Mouse (Mus musculus) forebrain, embryonic 10.5 days (tissue): Measurements from ENCODE around the gene Hist1h3b. TPM values are rescaled to one million over a fixed set of nuclear protein-coding genes. Genes with fewer than 3 reads are reported as not detected.
"Not testable (repeated sequence)": the region's sequence is repeated elsewhere in the genome, so short reads cannot be mapped to it uniquely, and the experiment has no call there.

ENCODE experiments used
- DNase-seq: peaks from one replicate; pipeline ENCODE4 v3.0.0-alpha.2; 2017; ENCODE audit warnings: low spot score; ENCODE audit errors: extremely low spot score
- H3K27ac ChIP-seq: fragments of 300-500 bp; sonication (generic); 2 replicates; pipeline ENCODE4 v1.5.1; 2016; ENCODE audit warnings: mild to moderate bottlenecking
- H3K27me3 ChIP-seq: fragments of 300-500 bp; sonication (generic); 2 replicates; pipeline ENCODE4 v1.6.1; 2016; ENCODE audit warnings: mild to moderate bottlenecking; ENCODE audit not compliant: poor library complexity, severe bottlenecking
- H3K36me3 ChIP-seq: fragments of 300-500 bp; sonication (generic); replicated peaks from 2 replicates; pipeline ENCODE4 v1.6.1; 2016; ENCODE audit warnings: mild to moderate bottlenecking, moderate library complexity
- H3K4me1 ChIP-seq: fragments of 300-500 bp; sonication (generic); 2 replicates; pipeline ENCODE4 v1.6.1; 2016
- H3K4me3 ChIP-seq: fragments of 300-500 bp; sonication (generic); 2 replicates; pipeline ENCODE4 v1.5.1; 2016; ENCODE audit warnings: mild to moderate bottlenecking, moderate library complexity
- H3K9me3 ChIP-seq: fragments of 300-500 bp; sonication (generic); 2 replicates; pipeline ENCODE4 v1.6.1; 2016; ENCODE audit warnings: mild to moderate bottlenecking, moderate library complexity
- WGBS: fragments of 180-500 bp; shearing (Covaris S2); methylation state at CpG from one replicate; pipeline ENCODE4 v1.1.7; 2016; 5-methylcytosine and 5-hydroxymethylcytosine counted together
- polyA plus RNA-seq: library from polyadenylated mRNA; unstranded; fragments of >200 nt; fragmentation: Nextera tagmentation; extraction: Ambion mirVana; gene quantifications from 2 replicates; pipeline ENCODE4 v1.2.1, GENCODE M21; 2016

Hist1h3b gene
- polyA plus RNA-seq, 1 experiment from 2014 or later = 9.1 TPM

DNA sequence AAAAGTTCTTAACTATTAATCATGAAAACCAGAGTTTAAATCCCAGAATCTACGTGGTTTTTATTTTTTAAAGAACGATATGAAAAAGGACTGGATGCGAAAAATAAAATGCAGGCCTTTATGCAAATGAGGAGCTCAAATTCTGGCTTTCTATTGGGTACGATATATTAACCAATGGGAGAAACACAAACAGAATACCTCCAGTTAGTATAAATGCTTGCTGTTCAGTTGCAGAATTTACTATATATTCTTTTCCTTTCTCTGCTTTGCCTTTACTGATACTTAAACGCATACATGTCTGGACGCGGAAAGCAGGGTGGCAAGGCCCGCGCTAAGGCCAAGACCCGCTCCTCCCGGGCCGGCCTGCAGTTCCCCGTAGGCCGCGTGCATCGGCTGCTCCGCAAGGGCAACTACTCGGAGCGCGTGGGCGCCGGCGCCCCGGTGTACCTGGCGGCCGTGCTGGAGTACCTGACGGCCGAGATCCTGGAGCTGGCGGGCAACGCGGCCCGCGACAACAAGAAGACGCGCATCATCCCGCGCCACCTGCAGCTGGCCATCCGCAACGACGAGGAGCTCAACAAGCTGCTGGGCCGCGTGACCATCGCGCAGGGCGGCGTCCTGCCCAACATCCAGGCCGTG, 1.1 kb upstream of the Hist1h3b start, which contains the start of gene Hist1h2ab:
TSS of gene Hist1h2ab (plus strand) at position 288 of the 639 bp plus-strand sequence.
- H3K9me3 ChIP-seq, H3K36me3 ChIP-seq, H3K27me3 ChIP-seq: not testable (repeated sequence)
- DNase-seq = peak; percentile 79
- WGBS = under 1% methylated on average over 33 of the region's 47 CpGs
- peak within 1 kb of the TSS; percentile 98 for H3K27ac ChIP-seq
- peak within 1 kb of the TSS; percentile 53 for H3K4me3 ChIP-seq
- H3K4me1 ChIP-seq = peaks cover 38% of the 10 kb centered on the region

GRCm38 (mm10) chr13:23751478-23751956, 550 bp upstream of the Hist1h3b start:
- H3K4me3 ChIP-seq = peak overlapping the region; percentile 53
- no peak for DNase-seq
- H3K9me3 ChIP-seq = no peaks in the 10 kb centered on the region
- WGBS = 2% methylated on average over 11 of the region's 11 CpGs
- H3K4me1 ChIP-seq = peaks cover 41% of the 10 kb centered on the region
- no peaks in the 10 kb centered on the region for H3K27me3 ChIP-seq
- H3K36me3 ChIP-seq = no peaks in the 10 kb centered on the region
- H3K27ac ChIP-seq = peak overlapping the region; percentile 98

DNA sequence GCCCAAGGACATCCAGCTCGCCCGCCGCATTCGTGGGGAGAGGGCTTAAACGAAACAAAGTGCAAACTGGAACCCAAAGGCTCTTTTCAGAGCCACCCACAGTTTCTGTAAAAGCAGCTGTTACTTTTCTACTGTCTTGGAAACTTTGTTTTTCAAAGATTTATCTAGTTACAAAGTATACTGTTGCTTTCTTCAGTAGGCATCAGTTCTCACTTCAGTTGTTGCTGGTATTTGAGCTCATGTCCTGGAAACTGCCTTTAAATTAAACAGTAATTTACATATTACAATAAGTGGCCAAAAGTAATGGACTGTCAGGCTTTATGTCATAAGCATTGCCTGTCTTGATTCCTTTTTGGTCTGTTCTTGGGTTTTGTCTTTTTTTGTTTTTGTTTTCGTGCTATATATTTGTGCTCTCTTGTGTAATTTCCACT, 690 bp downstream of the Hist1h3b start:
- DNase-seq = no peak
- H3K4me1 ChIP-seq = peaks cover 39% of the 10 kb centered on the region
- H3K27me3 ChIP-seq = no peaks in the 10 kb centered on the region
- H3K36me3 ChIP-seq = no peaks in the 10 kb centered on the region
- WGBS = 4% methylated on average over 6 of the region's 6 CpGs
- H3K27ac ChIP-seq = peak overlapping the region; percentile 91
- no peaks in the 10 kb centered on the region for H3K9me3 ChIP-seq
- peak overlapping the region; percentile 56 for H3K4me3 ChIP-seq

GRCm38 (mm10) chr13:23753314-23754078, 1.4 kb downstream of the Hist1h3b start:
- H3K9me3 ChIP-seq = no peaks in the 10 kb centered on the region
- DNase-seq = no peak
- H3K27me3 ChIP-seq = no peaks in the 10 kb centered on the region
- peaks cover 39% of the 10 kb centered on the region for H3K4me1 ChIP-seq
- 66% methylated on average over 4 of the region's 4 CpGs for WGBS
- no peaks in the 10 kb centered on the region for H3K36me3 ChIP-seq
- H3K27ac ChIP-seq = peak overlapping the region; percentile 91
- H3K4me3 ChIP-seq = peak overlapping the region; percentile 56

GRCm38 (mm10) chr13:23755000-23755399, 2.9 kb downstream of the Hist1h3b start:
- Histone ChIP-seq H3K4me3 (no peak overlapping the region), H3K36me3 (no peaks in the 10 kb centered on the region), H3K27ac (peak overlapping the region; percentile 91), H3K9me3 (no peaks in the 10 kb centered on the region), H3K27me3 (no peaks in the 10 kb centered on the region), H3K4me1 (peaks cover 46% of the 10 kb centered on the region)
- no peak for DNase-seq

DNA sequence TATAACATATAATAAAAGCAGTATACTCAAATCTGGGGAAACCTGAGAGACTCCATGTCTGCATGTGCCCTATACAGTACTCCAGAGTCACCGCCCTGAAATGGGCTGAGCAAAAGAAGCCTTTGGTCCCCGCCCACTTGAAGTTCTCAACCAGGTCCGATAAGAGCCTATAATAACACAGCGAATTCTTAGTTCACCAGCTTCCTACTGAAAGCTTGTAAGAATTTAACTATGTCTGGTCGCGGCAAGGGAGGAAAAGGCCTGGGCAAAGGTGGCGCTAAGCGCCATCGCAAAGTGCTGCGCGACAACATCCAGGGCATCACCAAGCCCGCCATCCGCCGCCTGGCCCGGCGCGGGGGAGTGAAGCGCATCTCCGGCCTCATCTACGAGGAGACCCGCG, 4.7 kb downstream of the Hist1h3b start, which contains the start of gene Hist1h4b:
TSS of gene Hist1h4b (plus strand) at position 224 of the 400 bp plus-strand sequence.
- WGBS = 0% methylated on average over 20 of the region's 22 CpGs
- Histone ChIP-seq H3K27me3 (no peaks in the 10 kb centered on the region), H3K4me3 (peak within 1 kb of the TSS; percentile 54), H3K9me3 (no peaks in the 10 kb centered on the region), H3K4me1 (peaks cover 54% of the 10 kb centered on the region), H3K36me3 (no peaks in the 10 kb centered on the region), H3K27ac (peak within 1 kb of the TSS; percentile 91)
- DNase-seq = peak; percentile 91

- no peaks in the 10 kb centered on the region for H3K36me3 ChIP-seq
- DNase-seq = peak; percentile 62
- peaks cover 55% of the 10 kb centered on the region for H3K4me1 ChIP-seq
- peak overlapping the region; percentile 54 for H3K4me3 ChIP-seq
- H3K27me3 ChIP-seq = no peaks in the 10 kb centered on the region
- 1% methylated on average over 19 of the region's 23 CpGs for WGBS
- H3K27ac ChIP-seq = peak overlapping the region; percentile 91
- no peaks in the 10 kb centered on the region for H3K9me3 ChIP-seq
Measured at GRCm38 (mm10) chr13:23757211-23757773, 5.2 kb downstream of the Hist1h3b start.

DNA sequence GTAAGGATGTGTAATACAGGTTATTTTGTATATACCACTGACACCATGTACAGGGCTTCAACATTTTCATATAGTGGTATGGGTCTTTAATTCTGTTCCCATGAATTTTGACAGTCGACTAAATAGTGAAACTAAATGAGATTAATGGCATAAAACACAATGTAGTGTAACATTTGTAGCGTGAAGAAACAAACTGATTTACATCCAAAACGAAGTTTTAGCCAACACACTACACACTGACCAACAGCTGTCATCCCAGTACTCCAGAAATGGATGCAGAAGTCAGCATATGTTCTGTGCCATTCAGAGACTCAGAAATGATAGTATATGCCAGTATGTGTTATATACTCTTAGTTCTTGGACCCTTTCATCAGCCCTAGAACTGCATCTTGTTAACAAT, 5.9 kb downstream of the Hist1h3b start:
- peak overlapping the region; percentile 54 for H3K4me3 ChIP-seq
- 58% methylated on average over 3 of the region's 3 CpGs for WGBS
- no peaks in the 10 kb centered on the region for H3K27me3 ChIP-seq
- no peaks in the 10 kb centered on the region for H3K36me3 ChIP-seq
- peaks cover 57% of the 10 kb centered on the region for H3K4me1 ChIP-seq
- no peak for DNase-seq
- H3K9me3 ChIP-seq = no peaks in the 10 kb centered on the region
- peak overlapping the region; percentile 91 for H3K27ac ChIP-seq

DNA sequence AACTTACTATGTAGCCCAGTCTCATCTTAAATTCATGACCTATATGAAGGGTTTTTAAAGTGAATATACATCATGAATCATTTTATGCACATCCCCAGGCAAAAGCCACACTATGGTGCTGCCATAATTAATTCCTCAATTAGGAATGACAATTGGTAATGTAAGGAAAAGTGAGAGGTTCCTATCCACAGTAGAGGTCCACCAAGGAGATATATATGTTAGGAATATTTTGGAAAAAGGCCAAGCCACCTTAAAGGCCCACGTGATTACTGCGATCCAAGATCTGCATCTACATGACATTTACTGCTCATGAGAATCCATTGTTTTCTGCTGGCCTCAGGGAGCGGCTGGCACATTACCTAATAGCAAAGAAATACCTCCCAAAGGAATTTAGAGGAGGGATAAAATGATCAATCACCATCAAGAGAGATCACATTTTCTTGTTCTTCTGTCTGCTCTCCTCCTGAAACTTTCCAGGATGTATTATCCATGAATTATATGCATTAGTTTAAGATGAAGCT, 7.2 kb downstream of the Hist1h3b start:
- Histone ChIP-seq H3K4me1 (peaks cover 61% of the 10 kb centered on the region), H3K4me3 (no peak overlapping the region), H3K36me3 (no peaks in the 10 kb centered on the region), H3K27ac (peak overlapping the region; percentile 91), H3K9me3 (no peaks in the 10 kb centered on the region), H3K27me3 (no peaks in the 10 kb centered on the region)
- no peak for DNase-seq
- WGBS = 84% methylated on average over 3 of the region's 3 CpGs

DNA sequence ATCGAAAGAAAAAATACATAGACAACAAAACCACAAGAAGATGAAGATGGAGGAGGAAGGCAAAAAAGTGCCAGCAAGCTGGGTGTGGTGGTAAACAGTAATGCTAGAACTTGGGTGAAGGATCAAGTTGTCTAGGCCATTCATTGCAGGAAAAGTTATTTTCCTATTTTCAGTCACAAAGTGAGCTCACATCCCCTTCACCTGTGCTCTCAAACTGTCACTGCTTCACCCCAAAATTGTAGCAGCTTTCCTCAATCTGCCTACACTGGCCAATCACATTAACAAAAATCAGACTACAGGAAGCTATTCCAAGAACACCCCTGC, 7.8 kb downstream of the Hist1h3b start:
- Histone ChIP-seq H3K27me3 (no peaks in the 10 kb centered on the region), H3K4me1 (peaks cover 66% of the 10 kb centered on the region)

GRCm38 (mm10) chr13:23760240-23760971, 8.3 kb downstream of the Hist1h3b start:
- H3K36me3 ChIP-seq = no peaks in the 10 kb centered on the region
- H3K4me3 ChIP-seq = peak overlapping the region; percentile 61
- 3% methylated on average over 23 of the region's 27 CpGs for WGBS
- H3K27me3 ChIP-seq = no peaks in the 10 kb centered on the region
- no peak for DNase-seq
- H3K9me3 ChIP-seq = no peaks in the 10 kb centered on the region
- H3K27ac ChIP-seq = peak overlapping the region; percentile 91
- H3K4me1 ChIP-seq = peaks cover 70% of the 10 kb centered on the region

More for the DNA sequence above, 7.8 kb downstream of the Hist1h3b start:
- Histone ChIP-seq H3K9me3 (no peaks in the 10 kb centered on the region), H3K36me3 (no peaks in the 10 kb centered on the region), H3K27ac (peak overlapping the region; percentile 91), H3K4me3 (peak overlapping the region; percentile 61)
- DNase-seq = peak; percentile 58
- 65% methylated on average over 1 of the region's 1 CpGs for WGBS
